Mouse (Mus musculus): ENCODE measurements around the gene C1ra. TPM values are rescaled to one million over a fixed set of nuclear protein-coding genes. Genes with fewer than 3 reads are reported as not detected.

The C1ra gene
- polyA plus RNA-seq, 1 experiment from 2014 or later: 0.20 TPM

- ATAC-seq (replicated peaks; ENCODE audit: insufficient number of reproducible peaks, low FRiP score, low TSS enrichment, low read depth): no peak
- Histone ChIP-seq H3K9me3 (replicated peaks; ENCODE audit: control insufficient read depth, low read length) (no peaks in the 10 kb centered on the region), H3K36me3 (replicated peaks; ENCODE audit: control insufficient read depth, insufficient read depth, low read depth, low read length) (no peaks in the 10 kb centered on the region), H3K4me2 (ENCODE audit: low read depth, low read length) (no peak overlapping the region), H3K4me3 (ENCODE audit: low read depth, low read length) (no peak overlapping the region), H3K27me3 (ENCODE audit: control insufficient read depth, insufficient read depth, low read length) (no peaks in the 10 kb centered on the region), H3K4me1 (ENCODE audit: control insufficient read depth, insufficient read depth, low read length) (no peaks in the 10 kb centered on the region), H3K27ac (replicated peaks; ENCODE audit: low read depth, low read length) (no peak overlapping the region), H3K9ac (replicated peaks; ENCODE audit: low read length) (no peak overlapping the region)
- 79% methylated on average over 6 of the region's 6 CpGs for WGBS
- no peak for DNase-seq (ENCODE audit: low spot score)
Measured at GRCm38 (mm10) chr6:124491427-124491826, 20.8 kb upstream of the C1ra start.

DNA sequence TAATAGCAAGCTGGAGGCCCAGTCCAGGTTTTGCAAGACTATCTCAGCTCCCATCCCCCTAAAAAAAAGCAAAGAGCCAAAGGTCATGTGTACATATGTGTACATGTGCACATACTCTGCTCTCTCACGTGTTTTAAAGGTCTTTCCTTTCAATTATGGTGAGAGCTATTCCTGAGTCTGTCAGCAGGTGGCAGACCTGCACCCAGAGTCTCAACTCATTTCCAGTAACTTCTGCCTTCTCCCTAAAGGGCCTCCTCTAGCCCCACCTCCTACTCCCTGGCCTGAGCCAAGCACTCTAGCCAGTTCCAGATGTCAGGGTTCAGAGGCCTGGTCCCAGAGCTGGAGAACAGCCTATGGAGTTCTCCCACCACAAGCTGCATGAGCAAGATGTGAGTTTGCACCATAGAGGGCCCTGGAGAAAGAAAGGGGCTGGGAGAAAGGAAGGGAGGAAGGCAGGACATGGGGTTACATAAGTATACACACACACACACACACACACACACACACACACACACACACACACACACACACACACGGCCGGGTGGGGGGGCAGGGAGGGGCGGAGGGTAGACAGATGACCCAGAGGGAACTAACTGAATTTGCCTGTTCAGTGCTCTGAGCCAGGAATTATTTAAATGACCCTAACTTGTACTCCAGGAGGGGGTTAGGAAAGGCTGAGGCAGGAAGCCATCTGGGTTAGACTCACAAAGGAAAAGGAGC is 19.2 kb upstream of the C1ra start, which contains the start of gene C1rl:
C1rl (plus strand) TSS at position 272 of the 720 bp plus-strand sequence.
- ATAC-seq (replicated peaks; ENCODE audit: insufficient number of reproducible peaks, low FRiP score, low TSS enrichment, low read depth) (peak; percentile 87), DNase-seq (ENCODE audit: low spot score) (peak; percentile 88)
- Histone ChIP-seq H3K27ac (replicated peaks; ENCODE audit: low read depth, low read length) (no peak within 1 kb of the TSS), H3K9ac (replicated peaks; ENCODE audit: low read length) (no peak within 1 kb of the TSS), H3K4me3 (ENCODE audit: low read depth, low read length) (no peak within 1 kb of the TSS), H3K9me3 (replicated peaks; ENCODE audit: control insufficient read depth, low read length) (no peaks in the 10 kb centered on the region), H3K4me1 (ENCODE audit: control insufficient read depth, insufficient read depth, low read length) (no peaks in the 10 kb centered on the region), H3K27me3 (ENCODE audit: control insufficient read depth, insufficient read depth, low read length) (no peaks in the 10 kb centered on the region), H3K36me3 (replicated peaks; ENCODE audit: control insufficient read depth, insufficient read depth, low read depth, low read length) (no peaks in the 10 kb centered on the region), H3K4me2 (ENCODE audit: low read depth, low read length) (no peak within 1 kb of the TSS)
- WGBS: 37% methylated on average over 4 of the region's 4 CpGs

- no peaks in the 10 kb centered on the region for H3K36me3 ChIP-seq (replicated peaks; ENCODE audit: control insufficient read depth, insufficient read depth, low read depth, low read length)
- 84% methylated on average over 5 of the region's 5 CpGs for WGBS
- H3K4me3 ChIP-seq (ENCODE audit: low read depth, low read length): no peak overlapping the region
- no peak for DNase-seq (ENCODE audit: low spot score)
- no peak overlapping the region for H3K27ac ChIP-seq (replicated peaks; ENCODE audit: low read depth, low read length)
- H3K27me3 ChIP-seq (ENCODE audit: control insufficient read depth, insufficient read depth, low read length): no peaks in the 10 kb centered on the region
- no peak overlapping the region for H3K4me2 ChIP-seq (ENCODE audit: low read depth, low read length)
- H3K4me1 ChIP-seq (ENCODE audit: control insufficient read depth, insufficient read depth, low read length): no peaks in the 10 kb centered on the region
- no peak overlapping the region for H3K9ac ChIP-seq (replicated peaks; ENCODE audit: low read length)
- no peak for ATAC-seq (replicated peaks; ENCODE audit: insufficient number of reproducible peaks, low FRiP score, low TSS enrichment, low read depth)
- H3K9me3 ChIP-seq (replicated peaks; ENCODE audit: control insufficient read depth, low read length): no peaks in the 10 kb centered on the region
Measured at GRCm38 (mm10) chr6:124493886-124494285, 18.3 kb upstream of the C1ra start.

GRCm38 (mm10) chr6:124496054-124496453 is 16.2 kb upstream of the C1ra start:
- Histone ChIP-seq H3K36me3 (replicated peaks; ENCODE audit: control insufficient read depth, insufficient read depth, low read depth, low read length) (no peaks in the 10 kb centered on the region), H3K27ac (replicated peaks; ENCODE audit: low read depth, low read length) (no peak overlapping the region), H3K27me3 (ENCODE audit: control insufficient read depth, insufficient read depth, low read length) (no peaks in the 10 kb centered on the region), H3K4me1 (ENCODE audit: control insufficient read depth, insufficient read depth, low read length) (no peaks in the 10 kb centered on the region), H3K4me3 (ENCODE audit: low read depth, low read length) (no peak overlapping the region), H3K9ac (replicated peaks; ENCODE audit: low read length) (no peak overlapping the region), H3K9me3 (replicated peaks; ENCODE audit: control insufficient read depth, low read length) (no peaks in the 10 kb centered on the region), H3K4me2 (ENCODE audit: low read depth, low read length) (no peak overlapping the region)
- WGBS: 91% methylated on average over 5 of the region's 5 CpGs
- no peak for ATAC-seq (replicated peaks; ENCODE audit: insufficient number of reproducible peaks, low FRiP score, low TSS enrichment, low read depth)
- no peak for DNase-seq (ENCODE audit: low spot score)

- H3K4me1 ChIP-seq (ENCODE audit: control insufficient read depth, insufficient read depth, low read length): no peaks in the 10 kb centered on the region
- no peak overlapping the region for H3K4me3 ChIP-seq (ENCODE audit: low read depth, low read length)
- no peak overlapping the region for H3K4me2 ChIP-seq (ENCODE audit: low read depth, low read length)
- H3K27me3 ChIP-seq (ENCODE audit: control insufficient read depth, insufficient read depth, low read length): no peaks in the 10 kb centered on the region
- no peaks in the 10 kb centered on the region for H3K36me3 ChIP-seq (replicated peaks; ENCODE audit: control insufficient read depth, insufficient read depth, low read depth, low read length)
- DNase-seq (ENCODE audit: low spot score) (no peak), ATAC-seq (replicated peaks; ENCODE audit: insufficient number of reproducible peaks, low FRiP score, low TSS enrichment, low read depth) (no peak)
- WGBS: 42% methylated on average over 10 of the region's 10 CpGs
- no peak overlapping the region for H3K9ac ChIP-seq (replicated peaks; ENCODE audit: low read length)
- no peaks in the 10 kb centered on the region for H3K9me3 ChIP-seq (replicated peaks; ENCODE audit: control insufficient read depth, low read length)
- H3K27ac ChIP-seq (replicated peaks; ENCODE audit: low read depth, low read length): no peak overlapping the region
Measured at GRCm38 (mm10) chr6:124499914-124500566, 12.2 kb upstream of the C1ra start.

DNA sequence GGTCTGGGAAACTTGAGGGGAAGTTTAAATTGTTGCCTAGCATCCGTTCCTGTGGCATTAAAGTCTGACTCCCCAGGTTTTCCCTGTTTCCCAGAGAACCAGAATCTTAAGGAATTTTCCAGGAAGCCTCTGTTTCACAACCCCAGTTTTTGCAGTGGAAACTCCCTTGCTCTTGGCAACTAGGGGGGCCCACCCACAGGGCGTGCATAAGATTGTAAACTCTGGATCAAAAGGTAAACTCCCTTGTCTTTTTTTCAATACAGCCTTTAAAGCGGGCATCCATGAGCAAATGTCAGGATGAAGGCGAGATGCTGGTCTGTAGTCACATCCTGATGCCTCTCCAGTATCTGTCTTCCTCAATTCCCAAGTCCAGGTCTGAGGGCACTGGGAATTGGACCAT is 10.7 kb upstream of the C1ra start:
- WGBS: 73% methylated on average over 4 of the region's 4 CpGs
- Histone ChIP-seq H3K27ac (replicated peaks; ENCODE audit: low read depth, low read length) (no peak overlapping the region), H3K4me1 (ENCODE audit: control insufficient read depth, insufficient read depth, low read length) (no peaks in the 10 kb centered on the region), H3K4me3 (ENCODE audit: low read depth, low read length) (no peak overlapping the region), H3K9me3 (replicated peaks; ENCODE audit: control insufficient read depth, low read length) (no peaks in the 10 kb centered on the region), H3K36me3 (replicated peaks; ENCODE audit: control insufficient read depth, insufficient read depth, low read depth, low read length) (no peaks in the 10 kb centered on the region), H3K4me2 (ENCODE audit: low read depth, low read length) (no peak overlapping the region), H3K9ac (replicated peaks; ENCODE audit: low read length) (no peak overlapping the region), H3K27me3 (ENCODE audit: control insufficient read depth, insufficient read depth, low read length) (no peaks in the 10 kb centered on the region)
- DNase-seq (ENCODE audit: low spot score) (no peak), ATAC-seq (replicated peaks; ENCODE audit: insufficient number of reproducible peaks, low FRiP score, low TSS enrichment, low read depth) (no peak)

DNA sequence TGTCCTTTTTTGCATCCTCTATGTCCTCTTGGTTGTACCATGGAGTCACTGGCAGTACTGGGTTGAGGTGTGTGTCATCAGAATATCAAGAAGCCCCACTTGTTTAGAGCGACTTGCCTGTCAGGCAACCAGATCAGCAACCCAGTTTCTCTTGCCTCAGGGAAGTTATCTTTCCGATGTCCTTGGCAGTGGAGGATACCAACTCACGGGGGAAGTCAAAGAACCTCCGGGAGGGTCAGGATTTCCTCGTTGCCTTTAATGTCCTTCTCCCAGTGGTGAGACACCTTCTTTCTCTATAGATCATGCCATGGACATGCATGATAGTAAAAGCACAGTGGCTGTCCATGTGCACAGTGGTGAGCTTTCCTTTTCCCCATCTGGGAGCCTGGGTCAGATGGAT is 10.2 kb upstream of the C1ra start:
- no peaks in the 10 kb centered on the region for H3K36me3 ChIP-seq (replicated peaks; ENCODE audit: control insufficient read depth, insufficient read depth, low read depth, low read length)
- H3K4me1 ChIP-seq (ENCODE audit: control insufficient read depth, insufficient read depth, low read length): no peaks in the 10 kb centered on the region
- H3K9me3 ChIP-seq (replicated peaks; ENCODE audit: control insufficient read depth, low read length): no peaks in the 10 kb centered on the region
- 89% methylated on average over 5 of the region's 5 CpGs for WGBS
- no peak overlapping the region for H3K27ac ChIP-seq (replicated peaks; ENCODE audit: low read depth, low read length)
- no peak for DNase-seq (ENCODE audit: low spot score)
- H3K9ac ChIP-seq (replicated peaks; ENCODE audit: low read length): no peak overlapping the region
- no peak overlapping the region for H3K4me2 ChIP-seq (ENCODE audit: low read depth, low read length)
- H3K27me3 ChIP-seq (ENCODE audit: control insufficient read depth, insufficient read depth, low read length): no peaks in the 10 kb centered on the region
- no peak overlapping the region for H3K4me3 ChIP-seq (ENCODE audit: low read depth, low read length)
- no peak for ATAC-seq (replicated peaks; ENCODE audit: insufficient number of reproducible peaks, low FRiP score, low TSS enrichment, low read depth)

GRCm38 (mm10) chr6:124505028-124505427 is 7.2 kb upstream of the C1ra start:
- Histone ChIP-seq H3K9ac (replicated peaks; ENCODE audit: low read length) (no peak overlapping the region), H3K27ac (replicated peaks; ENCODE audit: low read depth, low read length) (no peak overlapping the region), H3K4me1 (ENCODE audit: control insufficient read depth, insufficient read depth, low read length) (no peaks in the 10 kb centered on the region), H3K9me3 (replicated peaks; ENCODE audit: control insufficient read depth, low read length) (no peaks in the 10 kb centered on the region), H3K4me3 (ENCODE audit: low read depth, low read length) (no peak overlapping the region), H3K27me3 (ENCODE audit: control insufficient read depth, insufficient read depth, low read length) (no peaks in the 10 kb centered on the region), H3K36me3 (replicated peaks; ENCODE audit: control insufficient read depth, insufficient read depth, low read depth, low read length) (no peaks in the 10 kb centered on the region), H3K4me2 (ENCODE audit: low read depth, low read length) (no peak overlapping the region)
- no peak for DNase-seq (ENCODE audit: low spot score)
- WGBS: 69% methylated on average over 4 of the region's 4 CpGs
- no peak for ATAC-seq (replicated peaks; ENCODE audit: insufficient number of reproducible peaks, low FRiP score, low TSS enrichment, low read depth)
